Mouse (Mus musculus) neural tube, embryonic 11.5 days (tissue): Measurements from ENCODE around the gene Crebbp. TPM values are rescaled to one million over a fixed set of nuclear protein-coding genes. Genes with fewer than 3 reads are reported as not detected.

Experiments
- ATAC-seq: fragments of 200-750 bp; cut with Nextera tagmentation; 2 replicates; pipeline ENCODE4 v1.8.0; 2017; ENCODE audit warnings: moderate number of reproducible peaks, mild to moderate bottlenecking, moderate TSS enrichment, moderate library complexity; ENCODE audit not compliant: insufficient read depth, low FRiP score, low TSS enrichment
- DNase-seq: peaks from one replicate; pipeline ENCODE4 v3.0.0-alpha.2; 2015; ENCODE audit warnings: low spot score
- H3K27ac ChIP-seq: fragments of 300-500 bp; sonication (generic); 2 replicates; pipeline ENCODE4 v1.5.1; 2014; ENCODE audit warnings: low read depth, mild to moderate bottlenecking, low read length
- H3K27me3 ChIP-seq: fragments of 300-500 bp; sonication (generic); 2 replicates; pipeline ENCODE4 v1.6.1; 2014; ENCODE audit warnings: mild to moderate bottlenecking, low read length, mixed read lengths; ENCODE audit not compliant: control insufficient read depth, insufficient read depth
- H3K36me3 ChIP-seq: fragments of 300-500 bp; sonication (generic); 2 replicates; pipeline ENCODE4 v1.6.1; 2014; ENCODE audit warnings: mild to moderate bottlenecking, low read length, moderate library complexity, mixed read lengths; ENCODE audit not compliant: control insufficient read depth, insufficient read depth
- H3K4me1 ChIP-seq: fragments of 300-500 bp; sonication (generic); 2 replicates; pipeline ENCODE4 v1.6.1; 2014; ENCODE audit warnings: low read length, mixed read lengths; ENCODE audit not compliant: control insufficient read depth, insufficient read depth
- H3K4me2 ChIP-seq: fragments of 300-500 bp; sonication (generic); 2 replicates; pipeline ENCODE4 v1.6.1; 2014; ENCODE audit warnings: low read depth, mild to moderate bottlenecking, moderate library complexity
- H3K4me3 ChIP-seq: fragments of 300-500 bp; sonication (generic); 2 replicates; pipeline ENCODE4 v1.5.1; 2014; ENCODE audit warnings: low read depth, low read length
- H3K9ac ChIP-seq: fragments of 300-500 bp; sonication (generic); 2 replicates; pipeline ENCODE4 v1.6.1; 2014; ENCODE audit warnings: mild to moderate bottlenecking, low read length
- H3K9me3 ChIP-seq: fragments of 300-500 bp; sonication (generic); 2 replicates; pipeline ENCODE4 v1.6.1; 2016; ENCODE audit warnings: low read length; ENCODE audit not compliant: control insufficient read depth
- WGBS: fragments of 180-500 bp; shearing (Covaris S2); extraction: QIAGEN DNeasy Blood & Tissue Kit; methylation state at CpG from one replicate; pipeline ENCODE4 v1.1.7; 2014; 5-methylcytosine and 5-hydroxymethylcytosine counted together
- polyA plus RNA-seq: library from polyadenylated mRNA; unstranded; fragments of >200 nt; fragmentation: Nextera tagmentation; extraction: Ambion mirVana; gene quantifications from 2 replicates; pipeline ENCODE4 v1.2.1, GENCODE M21; 2014

The Crebbp gene
- polyA plus RNA-seq, 1 experiment from 2014 or later: 34.3 TPM

GRCm38 (mm10) chr16:4175134-4175533 is 38.7 kb downstream of the Crebbp start:
- H3K36me3 ChIP-seq: peaks cover 9% of the 10 kb centered on the region
- no peak overlapping the region for H3K4me2 ChIP-seq
- ATAC-seq: no peak
- H3K27ac ChIP-seq: no peak overlapping the region
- no peaks in the 10 kb centered on the region for H3K27me3 ChIP-seq
- 98% methylated on average over 3 of the region's 3 CpGs for WGBS
- H3K4me1 ChIP-seq: no peaks in the 10 kb centered on the region
- no peaks in the 10 kb centered on the region for H3K9me3 ChIP-seq
- no peak overlapping the region for H3K9ac ChIP-seq
- DNase-seq: no peak
- no peak overlapping the region for H3K4me3 ChIP-seq

- Histone ChIP-seq H3K4me1 (no peaks in the 10 kb centered on the region), H3K36me3 (peaks cover 4% of the 10 kb centered on the region), H3K4me3 (no peak overlapping the region), H3K4me2 (no peak overlapping the region), H3K9ac (no peak overlapping the region), H3K9me3 (no peaks in the 10 kb centered on the region), H3K27me3 (no peaks in the 10 kb centered on the region), H3K27ac (no peak overlapping the region)
- DNase-seq (no peak), ATAC-seq (no peak)
- WGBS: 80% methylated on average over 3 of the region's 3 CpGs
Measured at GRCm38 (mm10) chr16:4169530-4169929, 44.3 kb downstream of the Crebbp start.

GRCm38 (mm10) chr16:4168476-4168875 is 45.3 kb downstream of the Crebbp start:
- no peaks in the 10 kb centered on the region for H3K4me1 ChIP-seq
- no peak overlapping the region for H3K27ac ChIP-seq
- no peak overlapping the region for H3K4me2 ChIP-seq
- WGBS: 93% methylated on average over 1 of the region's 1 CpGs
- no peak overlapping the region for H3K4me3 ChIP-seq
- H3K36me3 ChIP-seq: peaks cover 4% of the 10 kb centered on the region
- H3K27me3 ChIP-seq: no peaks in the 10 kb centered on the region
- ATAC-seq (no peak), DNase-seq (no peak)
- H3K9ac ChIP-seq: no peak overlapping the region
- H3K9me3 ChIP-seq: no peaks in the 10 kb centered on the region

GRCm38 (mm10) chr16:4160898-4161247 is 52.9 kb downstream of the Crebbp start:
- H3K9me3 ChIP-seq: no peaks in the 10 kb centered on the region
- H3K27me3 ChIP-seq: no peaks in the 10 kb centered on the region
- H3K36me3 ChIP-seq: no peaks in the 10 kb centered on the region
- H3K4me2 ChIP-seq: no peak overlapping the region
- H3K27ac ChIP-seq: no peak overlapping the region
- ATAC-seq (no peak), DNase-seq (no peak)
- H3K4me1 ChIP-seq: no peaks in the 10 kb centered on the region
- H3K4me3 ChIP-seq: no peak overlapping the region
- H3K9ac ChIP-seq: no peak overlapping the region

GRCm38 (mm10) chr16:4160246-4160897 is 53.4 kb downstream of the Crebbp start:
- H3K36me3 ChIP-seq: no peaks in the 10 kb centered on the region
- 92% methylated on average over 4 of the region's 4 CpGs for WGBS
- DNase-seq (no peak), ATAC-seq (no peak)
- no peak overlapping the region for H3K9ac ChIP-seq
- H3K4me1 ChIP-seq: no peaks in the 10 kb centered on the region
- no peaks in the 10 kb centered on the region for H3K9me3 ChIP-seq
- H3K4me2 ChIP-seq: no peak overlapping the region
- H3K27ac ChIP-seq: no peak overlapping the region
- H3K4me3 ChIP-seq: no peak overlapping the region
- H3K27me3 ChIP-seq: no peaks in the 10 kb centered on the region

GRCm38 (mm10) chr16:4153121-4153520 is 60.7 kb downstream of the Crebbp start:
- ATAC-seq: no peak
- no peaks in the 10 kb centered on the region for H3K36me3 ChIP-seq
- no peak for DNase-seq
- no peak overlapping the region for H3K9ac ChIP-seq
- no peak overlapping the region for H3K4me3 ChIP-seq
- H3K4me2 ChIP-seq: no peak overlapping the region
- H3K27me3 ChIP-seq: no peaks in the 10 kb centered on the region
- no peak overlapping the region for H3K27ac ChIP-seq
- H3K9me3 ChIP-seq: no peaks in the 10 kb centered on the region
- 100% methylated on average over 1 of the region's 1 CpGs for WGBS
- H3K4me1 ChIP-seq: no peaks in the 10 kb centered on the region

- ATAC-seq (no peak), DNase-seq (no peak)
- H3K4me1 ChIP-seq: no peaks in the 10 kb centered on the region
- H3K9me3 ChIP-seq: no peaks in the 10 kb centered on the region
- no peak overlapping the region for H3K9ac ChIP-seq
- 83% methylated on average over 6 of the region's 6 CpGs for WGBS
- no peaks in the 10 kb centered on the region for H3K27me3 ChIP-seq
- H3K4me2 ChIP-seq: no peak overlapping the region
- peaks cover 4% of the 10 kb centered on the region; the same call in 1 of the 2 replicates for H3K36me3 ChIP-seq
- H3K4me3 ChIP-seq: no peak overlapping the region
- no peak overlapping the region for H3K27ac ChIP-seq
Measured at GRCm38 (mm10) chr16:4138541-4138940, 75.3 kb downstream of the Crebbp start.

- ATAC-seq: no peak
- no peaks in the 10 kb centered on the region for H3K27me3 ChIP-seq
- no peak overlapping the region for H3K9ac ChIP-seq
- 88% methylated on average over 1 of the region's 1 CpGs for WGBS
- DNase-seq: no peak
- H3K9me3 ChIP-seq: no peaks in the 10 kb centered on the region
- no peak overlapping the region for H3K4me3 ChIP-seq
- no peak overlapping the region for H3K27ac ChIP-seq
- H3K4me1 ChIP-seq: no peaks in the 10 kb centered on the region
- H3K36me3 ChIP-seq: peaks cover 4% of the 10 kb centered on the region; the same call in 1 of the 2 replicates
- H3K4me2 ChIP-seq: no peak overlapping the region
Measured at GRCm38 (mm10) chr16:4133754-4134153, 80.0 kb downstream of the Crebbp start.

- Histone ChIP-seq H3K4me1 (no peaks in the 10 kb centered on the region), H3K4me2 (no peak overlapping the region), H3K36me3 (peaks cover 8% of the 10 kb centered on the region; the same call in 1 of the 2 replicates), H3K27me3 (no peaks in the 10 kb centered on the region), H3K4me3 (no peak overlapping the region), H3K9me3 (no peaks in the 10 kb centered on the region), H3K9ac (no peak overlapping the region), H3K27ac (no peak overlapping the region)
- no peak for DNase-seq
- ATAC-seq: no peak
- 88% methylated on average over 1 of the region's 1 CpGs for WGBS
Measured at GRCm38 (mm10) chr16:4128894-4129293, 84.9 kb downstream of the Crebbp start.
